Mouse (Mus musculus): Measurements from ENCODE around the gene Casq2.

The Casq2 gene

GRCm38 (mm10) chr3:102086283-102086682 lies at the start of gene Casq2:
Gene Casq2, plus strand, starts transcription at chr3:102086415.
- no peak for DNase-seq

GRCm38 (mm10) chr3:102037806-102038205 lies 48.4 kb upstream of the Casq2 start:
- no peak for DNase-seq

- no peak for DNase-seq
Observed at GRCm38 (mm10) chr3:102038608-102039007, 47.6 kb upstream of the Casq2 start.

GRCm38 (mm10) chr3:102041632-102042031 lies 44.6 kb upstream of the Casq2 start:
- DNase-seq = no peak

GRCm38 (mm10) chr3:102045071-102045470 lies 41.1 kb upstream of the Casq2 start:
- peak in 1 of 2 experiments; percentile 12 for DNase-seq

- no peak for DNase-seq
Observed at GRCm38 (mm10) chr3:102047532-102047931, 38.7 kb upstream of the Casq2 start.

- DNase-seq = no peak
Observed at GRCm38 (mm10) chr3:102049207-102050104, 36.8 kb upstream of the Casq2 start.

- no peak for DNase-seq
Observed at GRCm38 (mm10) chr3:102052036-102052435, 34.2 kb upstream of the Casq2 start.

GRCm38 (mm10) chr3:102053293-102053692 lies 32.9 kb upstream of the Casq2 start:
- DNase-seq = no peak

- no peak for DNase-seq
Observed at GRCm38 (mm10) chr3:102055878-102056277, 30.3 kb upstream of the Casq2 start.

GRCm38 (mm10) chr3:102060065-102060464 lies 26.1 kb upstream of the Casq2 start:
- DNase-seq = no peak

GRCm38 (mm10) chr3:102061923-102062670 lies 24.1 kb upstream of the Casq2 start:
- peak; percentile 70 to 80 for DNase-seq

GRCm38 (mm10) chr3:102062671-102063010 lies 23.6 kb upstream of the Casq2 start:
- no peak for DNase-seq

- DNase-seq = no peak
Observed at GRCm38 (mm10) chr3:102063273-102064120, 22.7 kb upstream of the Casq2 start.

- no peak for DNase-seq
Observed at GRCm38 (mm10) chr3:102064566-102064965, 21.6 kb upstream of the Casq2 start.

- no peak for DNase-seq
Observed at GRCm38 (mm10) chr3:102067306-102067705, 18.9 kb upstream of the Casq2 start.

GRCm38 (mm10) chr3:102067861-102068260 lies 18.4 kb upstream of the Casq2 start:
- DNase-seq = no peak

GRCm38 (mm10) chr3:102069260-102069659 lies 17.0 kb upstream of the Casq2 start:
- no peak for DNase-seq

- no peak for DNase-seq
Observed at GRCm38 (mm10) chr3:102069686-102070085, 16.5 kb upstream of the Casq2 start.

- no peak for DNase-seq
Observed at GRCm38 (mm10) chr3:102070360-102070759, 15.9 kb upstream of the Casq2 start.

GRCm38 (mm10) chr3:102071016-102071415 lies 15.2 kb upstream of the Casq2 start:
- DNase-seq = no peak

- DNase-seq = no peak
Observed at GRCm38 (mm10) chr3:102079413-102079812, 6.8 kb upstream of the Casq2 start.

- peak; percentile 48 to 82 for DNase-seq
Observed at GRCm38 (mm10) chr3:102081862-102082261, 4.4 kb upstream of the Casq2 start.
